Mouse (Mus musculus) CH12.LX (cell line): Measurements from ENCODE around the gene Snrpd2. TPM values are rescaled to one million over a fixed set of nuclear protein-coding genes. Genes with fewer than 3 reads are reported as not detected.

Source experiments
- DNase-seq: peaks from one replicate; pipeline ENCODE4 v3.0.0-alpha.2; 2013; ENCODE audit errors: extremely low read depth
- H3K27ac ChIP-seq: 2 replicates; pipeline ENCODE4 v1.5.1; 2012; ENCODE audit warnings: low read depth, mild to moderate bottlenecking, control low read depth, moderate library complexity; ENCODE audit not compliant: insufficient read depth
- H3K27me3 ChIP-seq: replicated peaks from 2 replicates; pipeline ENCODE3; 2012; ENCODE audit warnings: inconsistent platforms
- H3K36me3 ChIP-seq, 2 experiments: replicated peaks in 1 of 2; 2 replicates each; pipeline versions ENCODE3 to v1.6.1; 2012; ENCODE audit warnings: inconsistent platforms in 1 of 2, low read length in 1 of 2, mild to moderate bottlenecking in 1 of 2, mixed read lengths in 1 of 2, moderate library complexity in 1 of 2; ENCODE audit not compliant: control insufficient read depth in 1 of 2, insufficient read depth in 1 of 2
- H3K4me1 ChIP-seq, 2 experiments: 2 replicates each; pipeline ENCODE4 v1.6.1; 2012; ENCODE audit warnings: inconsistent platforms in 1 of 2, moderate library complexity in 1 of 2; ENCODE audit not compliant: insufficient read depth in 2 of 2, control insufficient read depth in 1 of 2
- H3K4me2 ChIP-seq: 2 replicates; pipeline ENCODE4 v1.6.1; 2012; ENCODE audit warnings: low read depth, mild to moderate bottlenecking, control low read depth; ENCODE audit not compliant: poor library complexity, insufficient read depth, severe bottlenecking
- H3K4me3 ChIP-seq, 3 experiments: fragments of 150-350 bp in 1 of 3; sonication (generic) in 1 of 3; replicated peaks in 1 of 3; 2 replicates each; pipeline versions ENCODE3 to v1.5.1; 2011 to 2012; ENCODE audit warnings: low read depth in 2 of 3, low read length in 2 of 3, mild to moderate bottlenecking in 2 of 3, moderate library complexity in 2 of 3, control low read depth in 1 of 3, improper control_type of control experiment in 1 of 3, inconsistent platforms in 1 of 3, mixed read lengths in 1 of 3; ENCODE audit not compliant: poor library complexity in 1 of 3
- H3K79me2 ChIP-seq: replicated peaks from 2 replicates; pipeline ENCODE4 v1.6.1; 2012; ENCODE audit warnings: mild to moderate bottlenecking, moderate library complexity; ENCODE audit not compliant: control insufficient read depth, poor library complexity, insufficient read depth, severe bottlenecking; ENCODE audit errors: extremely low read depth
- H3K9ac ChIP-seq: 2 replicates; pipeline ENCODE4 v1.6.1; 2012; ENCODE audit warnings: low read depth, mild to moderate bottlenecking, control low read depth, moderate library complexity; ENCODE audit not compliant: insufficient read depth
- H3K9me3 ChIP-seq: replicated peaks from 2 replicates; pipeline ENCODE3; 2012; ENCODE audit warnings: low read length, inconsistent platforms, mixed read lengths
- BHLHE40 ChIP-seq: IDR thresholded peaks from 2 replicates; pipeline ENCODE4 v1.6.1; 2011; ENCODE audit warnings: mild to moderate bottlenecking, low read depth, low read length, improper control_type of control experiment
- CHD1 ChIP-seq: IDR thresholded peaks from 2 replicates; pipeline ENCODE4 v1.6.1; 2012; ENCODE audit warnings: low read depth, low read length, improper control_type of control experiment, inconsistent platforms
- CTCF ChIP-seq, 2 experiments: IDR thresholded peaks in 1 of 2; conservative IDR thresholded peaks in 1 of 2; 2 replicates each; pipeline ENCODE4 v1.5.1; 2011 to 2012; ENCODE audit warnings: low read depth in 2 of 2, low read length in 2 of 2, improper control_type of control experiment in 1 of 2, inconsistent platforms in 1 of 2, mild to moderate bottlenecking in 1 of 2, moderate library complexity in 1 of 2
- ELF1 ChIP-seq: IDR thresholded peaks from 2 replicates; pipeline ENCODE4 v1.6.1; 2014; ENCODE audit warnings: low read depth, mild to moderate bottlenecking, inconsistent platforms, low read length, improper control_type of control experiment
- EP300 ChIP-seq: IDR thresholded peaks from 2 replicates; pipeline ENCODE4 v1.6.1; 2011; ENCODE audit warnings: low read length, improper control_type of control experiment
- HCFC1 ChIP-seq: IDR thresholded peaks from 2 replicates; pipeline ENCODE4 v1.6.1; 2012; ENCODE audit warnings: low read depth, mild to moderate bottlenecking, inconsistent platforms, low read length, improper control_type of control experiment
- IRF4 ChIP-seq: IDR thresholded peaks from 2 replicates; pipeline ENCODE4 v1.6.1; 2014; ENCODE audit warnings: low read depth, mild to moderate bottlenecking, inconsistent platforms, low read length, improper control_type of control experiment
- JUN ChIP-seq: IDR thresholded peaks from 2 replicates; pipeline ENCODE4 v1.6.1; 2011; ENCODE audit warnings: low read depth, mild to moderate bottlenecking, low read length, improper control_type of control experiment, moderate library complexity; ENCODE audit not compliant: insufficient read depth
- KAT2A ChIP-seq: IDR thresholded peaks from 2 replicates; pipeline ENCODE4 v1.6.1; 2012; ENCODE audit warnings: low read length, improper control_type of control experiment, inconsistent platforms; ENCODE audit not compliant: insufficient replicate concordance
- MAFK ChIP-seq: IDR thresholded peaks from 2 replicates; pipeline ENCODE4 v1.6.1; 2011; ENCODE audit warnings: low read length, improper control_type of control experiment; ENCODE audit not compliant: insufficient replicate concordance
- MAX ChIP-seq: IDR thresholded peaks from 2 replicates; pipeline ENCODE4 v1.6.1; 2011; ENCODE audit warnings: low read length, improper control_type of control experiment
- MAZ ChIP-seq: IDR thresholded peaks from 2 replicates; pipeline ENCODE4 v1.6.1; 2012; ENCODE audit warnings: low read depth, mild to moderate bottlenecking, inconsistent platforms, low read length, improper control_type of control experiment, moderate library complexity
- MEF2A ChIP-seq: IDR thresholded peaks from 2 replicates; pipeline ENCODE4 v1.6.1; 2014; ENCODE audit warnings: low read depth, mild to moderate bottlenecking, inconsistent platforms, low read length, improper control_type of control experiment, borderline replicate concordance
- MXI1 ChIP-seq: IDR thresholded peaks from 2 replicates; pipeline ENCODE4 v1.6.1; 2011; ENCODE audit warnings: mild to moderate bottlenecking, low read depth, low read length, improper control_type of control experiment
- MYC ChIP-seq: IDR thresholded peaks from 2 replicates; pipeline ENCODE4 v1.6.1; 2011; ENCODE audit warnings: low read depth, mild to moderate bottlenecking, improper control_type of control experiment, low read length
- NELFE ChIP-seq: IDR thresholded peaks from 2 replicates; pipeline ENCODE4 v1.6.1; 2011; ENCODE audit warnings: low read depth, low read length, improper control_type of control experiment
- NRF1 ChIP-seq: IDR thresholded peaks from 2 replicates; pipeline ENCODE4 v1.6.1; 2014; ENCODE audit warnings: low read depth, mild to moderate bottlenecking, inconsistent platforms, low read length, improper control_type of control experiment, moderate library complexity
- PAX5 ChIP-seq: IDR thresholded peaks from 2 replicates; pipeline ENCODE4 v1.6.1; 2012; ENCODE audit warnings: low read length, inconsistent platforms, mixed read lengths
- POLR2A ChIP-seq: IDR thresholded peaks from 2 replicates; pipeline ENCODE4 v1.6.1; 2011; ENCODE audit warnings: low read depth, mild to moderate bottlenecking, improper control_type of control experiment, low read length
- POLR2AphosphoS2 ChIP-seq: IDR thresholded peaks from 2 replicates; pipeline ENCODE4 v1.6.1; 2011; ENCODE audit warnings: low read depth, low read length, improper control_type of control experiment
- RAD21 ChIP-seq: IDR thresholded peaks from 2 replicates; pipeline ENCODE4 v1.6.1; 2011; ENCODE audit warnings: low read depth, mild to moderate bottlenecking, low read length, improper control_type of control experiment, moderate library complexity
- RCOR1 ChIP-seq: conservative IDR thresholded peaks from 2 replicates; pipeline ENCODE4 v1.6.1; 2012; ENCODE audit warnings: low read depth, mild to moderate bottlenecking, inconsistent platforms, low read length, improper control_type of control experiment
- SIN3A ChIP-seq: IDR thresholded peaks from 2 replicates; pipeline ENCODE4 v1.6.1; 2012; ENCODE audit warnings: low read length, improper control_type of control experiment, inconsistent platforms
- TBP ChIP-seq: conservative IDR thresholded peaks from 2 replicates; pipeline ENCODE4 v1.6.1; 2011; ENCODE audit warnings: low read depth, low read length, improper control_type of control experiment
- TCF12 ChIP-seq: IDR thresholded peaks from 2 replicates; pipeline ENCODE4 v1.6.1; 2014; ENCODE audit warnings: low read depth, mild to moderate bottlenecking, inconsistent platforms, low read length, improper control_type of control experiment
- UBTF ChIP-seq: IDR thresholded peaks from 2 replicates; pipeline ENCODE4 v1.6.1; 2012; ENCODE audit warnings: low read depth, mild to moderate bottlenecking, inconsistent platforms, low read length, improper control_type of control experiment, moderate library complexity
- USF2 ChIP-seq: conservative IDR thresholded peaks from 2 replicates; pipeline ENCODE4 v1.6.1; 2011; ENCODE audit warnings: low read depth, low read length, improper control_type of control experiment
- ZC3H11A ChIP-seq: IDR thresholded peaks from 2 replicates; pipeline ENCODE4 v1.6.1; 2012; ENCODE audit warnings: low read depth, mild to moderate bottlenecking, inconsistent platforms, low read length, improper control_type of control experiment
- ZKSCAN1 ChIP-seq: IDR thresholded peaks from 2 replicates; pipeline ENCODE4 v1.6.1; 2012; ENCODE audit warnings: low read depth, inconsistent platforms, low read length, improper control_type of control experiment, borderline replicate concordance
- ZMIZ1 ChIP-seq: IDR thresholded peaks from 2 replicates; pipeline ENCODE4 v1.6.1; 2012; ENCODE audit warnings: low read depth, mild to moderate bottlenecking, inconsistent platforms, low read length, improper control_type of control experiment
- ZNF384 ChIP-seq: IDR thresholded peaks from 2 replicates; pipeline ENCODE4 v1.6.1; 2012; ENCODE audit warnings: low read depth, low read length, improper control_type of control experiment, inconsistent platforms
- dilution Hi-C: fragments of 300-500 bp; cut with MboI; formaldehyde crosslinking; loops from 2 replicates; pipeline ENCODE4 v1.14.3; 2020; ENCODE audit warnings: low sequenced_read_pairs; ENCODE audit not compliant: extremely low pct_unique_long_range_greater_than_20kb, extremely low pct_ligation_motif_present
- in situ Hi-C: fragments of 300-500 bp; cut with MboI; formaldehyde crosslinking; loops from 3 replicates; pipeline ENCODE4 v1.14.3; 2019; ENCODE audit warnings: low sequenced_read_pairs, low pct_ligation_motif_present, low pct_unique_long_range_greater_than_20kb, mixed read lengths
- polyA plus RNA-seq: library from polyadenylated mRNA; unstranded; fragments of >175 nt; gene quantifications from 2 replicates; pipeline ENCODE4 v1.2.1, GENCODE M21; 2012; ENCODE audit warnings: low read depth; ENCODE audit not compliant: insufficient read length
- total RNA-seq, 2 experiments: library from RNA; depleted of rRNA; stranded (reverse); fragments of 300-350 nt in 1 of 2; fragments of >200 nt in 1 of 2; gene quantifications; 2 replicates each; pipeline ENCODE4 v1.2.3; 2012 to 2014

The Snrpd2 gene
- total and polyA plus RNA-seq, 3 experiments: 177 to 348 (median 213) TPM

- Histone ChIP-seq H3K4me1 (peaks cover 16 to 49% of the 10 kb centered on the region in 2 experiments), H3K4me2 (peak overlapping the region; percentile 76), H3K79me2 (no peaks in the 10 kb centered on the region), H3K27me3 (peaks cover 12% of the 10 kb centered on the region), H3K9ac (no peak overlapping the region; the same call in 1 of the 2 replicates), H3K27ac (no peak overlapping the region), H3K4me3 (peak overlapping the region in 2 of 3 experiments; percentile 41 to 62), H3K9me3 (no peaks in the 10 kb centered on the region), H3K36me3 (peaks cover 16 to 26% of the 10 kb centered on the region in 2 experiments)
- TF ChIP-seq HCFC1 (no peak), MYC (no peak), TCF12 (no peak), MAX (no peak), POLR2A (no peak), RCOR1 (no peak), IRF4 (no peak), PAX5 (no peak), ZC3H11A (no peak), MAZ (no peak), CTCF (conservative IDR thresholded peaks at IDR 0.05 in 1 of 2, IDR thresholded peaks at IDR 0.05 in 1 of 2; ENCODE audit: low read depth in 2 of 2, low read length in 2 of 2) (no peak), RAD21 (no peak), POLR2AphosphoS2 (no peak), ZKSCAN1 (no peak)
- dilution Hi-C loops (no loop called here), in situ Hi-C loops (loop anchor here (5.0 kb wide), 1 partner anchor 102 kb away; the partner anchor contains the start of genes Ppm1n and Rtn2)
- peak; percentile 58 for DNase-seq
Measured at GRCm38 (mm10) chr7:19179936-19180335, 30.4 kb downstream of the Snrpd2 start.

- Histone ChIP-seq H3K36me3 (peaks cover 18 to 36% of the 10 kb centered on the region in 2 experiments), H3K27me3 (peaks cover 8% of the 10 kb centered on the region), H3K27ac (peak overlapping the region; percentile 57), H3K4me2 (peak overlapping the region; percentile 87), H3K4me3 (peak overlapping the region; percentile 59 to 87 (median 82)), H3K9ac (peak overlapping the region; percentile 76), H3K4me1 (peaks cover 16 to 49% of the 10 kb centered on the region in 2 experiments), H3K79me2 (no peaks in the 10 kb centered on the region), H3K9me3 (no peaks in the 10 kb centered on the region)
- DNase-seq: peak; percentile 55
- dilution Hi-C loops: no loop called here
- in situ Hi-C loops: loop anchor here (5.0 kb wide), 1 partner anchor 101 kb away; the partner anchor contains the start of genes Ppm1n and Rtn2
- TF ChIP-seq ZMIZ1 (no peak), ELF1 (peak; percentile 48; the same call in 1 of the 2 replicates), MAFK (no peak), TBP (no peak), MYC (no peak), EP300 (no peak), IRF4 (no peak), MXI1 (peak; percentile 70), POLR2A (peak; percentile 61; the same call in 1 of the 2 replicates), TCF12 (0 out of 2 replicates have a peak, but pooled peaks have one; percentile 33), NRF1 (no peak), KAT2A (no peak), ZNF384 (no peak), BHLHE40 (peak; percentile 13; the same call in 1 of the 2 replicates), NELFE (0 out of 2 replicates have a peak, but pooled peaks have one; percentile 12), MAZ (no peak), UBTF (no peak), CHD1 (no peak), PAX5 (no peak), JUN (no peak), MAX (no peak), USF2 (no peak), SIN3A (peak; percentile 80), CTCF (conservative IDR thresholded peaks at IDR 0.05 in 1 of 2, IDR thresholded peaks at IDR 0.05 in 1 of 2; ENCODE audit: low read depth in 2 of 2, low read length in 2 of 2) (peak in 1 of 2 experiments; percentile 26; a peak in 1 of 4 replicates), MEF2A (no peak)
Measured at GRCm38 (mm10) chr7:19180862-19181429, 31.4 kb downstream of the Snrpd2 start.
